Mouse (Mus musculus) testis, postnatal 14 days (tissue): ENCODE results near the gene March11.

Experiments used
- DNase-seq: peaks from one replicate; pipeline ENCODE4 v3.0.0; 2021; ENCODE audit warnings: low spot score

Gene March11

GRCm38 (mm10) chr15:26374232-26374631 lies 65.4 kb downstream of the March11 start:
- DNase-seq = no peak

DNA sequence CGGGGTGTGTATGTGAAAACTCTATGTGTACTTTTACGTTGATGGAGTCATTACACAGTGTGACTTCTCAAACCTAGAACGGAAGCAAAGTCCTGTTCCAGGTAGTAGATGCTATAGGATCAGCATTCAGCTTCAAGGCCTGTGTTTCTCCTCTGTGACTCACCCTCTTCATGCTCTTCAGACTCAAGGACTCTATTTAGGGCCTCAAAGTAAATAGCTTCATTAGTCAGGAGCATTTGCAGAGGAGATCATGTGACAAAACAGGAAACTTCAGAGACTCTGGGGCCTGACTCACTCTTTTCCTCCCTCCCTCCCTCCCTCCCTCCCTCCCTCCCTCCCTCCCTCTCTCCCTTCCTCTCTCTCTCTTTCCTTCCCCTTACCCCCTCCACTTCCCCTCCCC lies 66.1 kb downstream of the March11 start:
- no peak for DNase-seq

DNA sequence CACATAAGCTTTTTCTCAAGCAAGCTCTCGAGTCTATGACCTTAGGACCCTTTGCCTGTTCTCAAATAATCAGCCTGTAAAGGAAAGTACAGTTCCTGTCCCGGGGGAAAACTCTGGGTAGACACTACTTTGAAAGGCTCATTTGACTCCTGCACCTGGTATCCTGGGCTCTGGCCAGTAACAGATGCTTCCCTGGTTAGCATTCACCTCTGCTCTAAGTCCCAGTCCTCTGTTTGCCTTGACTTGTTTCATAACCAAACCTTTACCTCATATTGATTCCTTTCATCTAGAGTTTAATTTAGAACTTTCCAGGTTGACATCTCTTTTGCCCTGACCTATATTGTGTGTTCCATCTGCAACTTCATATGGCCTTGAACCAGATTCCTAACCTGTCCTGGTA lies 68.5 kb downstream of the March11 start:
- DNase-seq = no peak

- no peak for DNase-seq
Observed at GRCm38 (mm10) chr15:26378879-26379278, 70.0 kb downstream of the March11 start.

GRCm38 (mm10) chr15:26379831-26380230 lies 71.0 kb downstream of the March11 start:
- DNase-seq = no peak

DNA sequence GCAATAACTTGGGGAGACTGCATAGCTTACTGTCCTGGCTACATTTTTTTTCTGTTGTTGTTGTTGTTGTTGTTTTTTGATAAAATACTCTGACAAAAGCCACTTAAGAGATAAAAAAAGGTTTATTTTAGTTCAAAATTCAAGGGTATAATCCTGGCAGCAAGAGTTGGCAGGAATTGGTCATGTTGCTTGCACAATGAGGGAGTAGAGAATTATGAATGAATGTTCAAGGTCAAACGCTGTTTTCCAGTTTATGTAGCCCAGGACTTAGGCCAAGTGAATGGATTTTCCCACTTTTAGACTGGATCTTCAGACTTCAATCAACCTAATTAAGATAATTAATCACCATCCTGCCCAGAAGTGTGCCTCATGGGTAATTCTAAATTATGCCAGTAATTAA lies 72.0 kb downstream of the March11 start:
- DNase-seq = no peak

- DNase-seq = no peak
Observed at GRCm38 (mm10) chr15:26390001-26390400, 81.2 kb downstream of the March11 start.

DNA sequence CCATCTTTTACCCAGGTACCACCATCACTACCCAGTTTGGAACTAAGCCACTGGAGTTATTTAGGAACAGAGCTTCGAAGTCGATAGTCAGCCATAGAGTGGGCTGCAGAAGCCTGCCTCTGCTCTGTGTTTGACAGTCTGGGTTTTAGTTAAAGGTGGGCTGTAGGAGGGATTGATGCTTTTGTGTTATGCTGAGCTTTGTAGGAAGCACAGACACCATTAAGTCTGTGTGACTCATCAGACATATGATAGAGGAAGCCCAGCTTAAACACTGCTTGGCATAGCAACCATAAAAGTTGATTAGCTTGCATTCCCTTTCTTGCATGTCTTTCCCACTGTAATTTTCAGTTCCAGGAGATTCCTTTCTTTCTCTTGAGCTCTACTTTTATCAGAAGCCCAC lies 87.7 kb downstream of the March11 start:
- DNase-seq = no peak

GRCm38 (mm10) chr15:26425284-26425683 lies 116.4 kb downstream of the March11 start:
- DNase-seq = no peak

- no peak for DNase-seq
Observed at GRCm38 (mm10) chr15:26426231-26426630, 117.4 kb downstream of the March11 start.

DNA sequence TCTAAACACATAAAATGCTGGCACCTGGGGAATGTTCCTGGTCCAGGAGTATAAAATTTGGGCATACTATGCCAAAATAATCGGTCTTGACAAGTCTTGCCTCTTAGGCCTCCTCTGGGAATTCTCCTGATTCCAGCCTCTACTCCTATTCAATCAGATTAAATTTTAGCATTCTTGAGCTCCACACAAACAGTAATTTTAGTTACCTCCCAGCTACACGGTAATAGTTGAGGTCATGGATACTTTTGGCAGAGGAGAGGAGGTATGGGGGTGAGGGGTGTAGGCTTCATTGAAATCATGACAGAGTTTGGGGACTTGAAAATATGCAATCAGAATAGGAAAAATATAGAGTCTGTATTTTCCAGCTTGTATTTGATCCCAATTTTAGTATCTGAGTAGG lies 121.7 kb downstream of the March11 start:
- no peak for DNase-seq

DNA sequence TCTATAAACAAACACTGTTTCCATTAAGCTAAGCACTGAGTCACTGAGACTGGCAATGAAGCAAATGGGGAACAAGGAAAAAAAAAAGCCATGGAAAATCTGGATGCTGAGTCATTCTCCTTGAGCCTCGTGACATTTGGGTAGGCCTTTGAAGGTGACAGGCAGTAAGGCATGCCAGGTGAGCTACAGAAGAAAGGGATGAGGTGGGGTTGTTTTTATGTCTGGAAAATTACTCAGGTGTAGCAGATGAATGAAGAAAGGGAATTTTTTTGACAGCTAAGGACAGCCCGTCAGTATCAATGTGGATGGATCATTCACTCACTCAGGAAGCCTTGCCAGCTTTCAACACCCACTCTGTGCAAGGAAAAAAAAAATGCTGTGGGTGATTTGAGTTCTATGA lies 123.8 kb downstream of the March11 start:
- no peak for DNase-seq

DNA sequence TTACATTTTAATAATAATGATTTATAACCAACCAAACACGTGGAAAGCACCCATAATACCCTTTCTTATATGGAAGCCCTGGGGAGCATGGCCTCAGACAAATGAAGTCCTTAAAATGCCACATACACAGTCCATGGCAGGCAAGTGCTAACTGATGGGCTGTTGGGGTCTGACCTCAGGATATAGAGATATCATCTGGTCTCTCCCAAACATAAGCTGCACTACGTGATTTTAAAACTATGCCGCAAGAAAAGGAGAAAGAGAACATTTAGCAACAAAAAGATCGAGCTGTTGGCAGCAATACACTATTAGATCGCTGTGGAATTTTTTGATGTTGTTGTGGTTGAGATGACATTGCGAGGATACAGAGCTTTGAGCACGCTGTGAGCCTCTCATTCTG lies 126.9 kb downstream of the March11 start:
- no peak for DNase-seq

DNA sequence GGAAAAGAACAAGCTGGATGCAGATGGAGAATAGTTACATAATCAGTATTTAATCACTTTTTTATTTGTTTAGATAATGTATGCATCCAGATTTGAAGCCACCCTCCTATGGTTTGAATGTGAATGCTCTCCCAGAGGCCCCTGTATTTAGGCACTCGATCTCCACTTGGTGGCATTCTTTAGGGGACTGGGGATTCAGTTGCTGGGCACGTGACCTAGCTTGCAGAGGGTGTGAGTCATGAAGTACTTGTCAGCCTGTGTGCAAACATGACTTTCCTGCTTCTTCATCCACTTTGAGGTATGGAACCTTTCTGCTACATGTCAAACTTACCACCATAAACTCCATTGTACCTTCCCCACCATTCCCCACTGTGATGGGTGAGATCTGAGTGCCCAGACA lies 128.3 kb downstream of the March11 start:
- no peak for DNase-seq
